Mouse (Mus musculus) MEL-GATA-1-ER (cell line): ENCODE results near the gene Wdfy1.

Experiments used
- DNase-seq: peaks from one replicate; pipeline ENCODE4 v3.0.0-alpha.2; 2012; ENCODE audit warnings: low read depth; ENCODE audit errors: extremely low read depth

Wdfy1 gene

DNA sequence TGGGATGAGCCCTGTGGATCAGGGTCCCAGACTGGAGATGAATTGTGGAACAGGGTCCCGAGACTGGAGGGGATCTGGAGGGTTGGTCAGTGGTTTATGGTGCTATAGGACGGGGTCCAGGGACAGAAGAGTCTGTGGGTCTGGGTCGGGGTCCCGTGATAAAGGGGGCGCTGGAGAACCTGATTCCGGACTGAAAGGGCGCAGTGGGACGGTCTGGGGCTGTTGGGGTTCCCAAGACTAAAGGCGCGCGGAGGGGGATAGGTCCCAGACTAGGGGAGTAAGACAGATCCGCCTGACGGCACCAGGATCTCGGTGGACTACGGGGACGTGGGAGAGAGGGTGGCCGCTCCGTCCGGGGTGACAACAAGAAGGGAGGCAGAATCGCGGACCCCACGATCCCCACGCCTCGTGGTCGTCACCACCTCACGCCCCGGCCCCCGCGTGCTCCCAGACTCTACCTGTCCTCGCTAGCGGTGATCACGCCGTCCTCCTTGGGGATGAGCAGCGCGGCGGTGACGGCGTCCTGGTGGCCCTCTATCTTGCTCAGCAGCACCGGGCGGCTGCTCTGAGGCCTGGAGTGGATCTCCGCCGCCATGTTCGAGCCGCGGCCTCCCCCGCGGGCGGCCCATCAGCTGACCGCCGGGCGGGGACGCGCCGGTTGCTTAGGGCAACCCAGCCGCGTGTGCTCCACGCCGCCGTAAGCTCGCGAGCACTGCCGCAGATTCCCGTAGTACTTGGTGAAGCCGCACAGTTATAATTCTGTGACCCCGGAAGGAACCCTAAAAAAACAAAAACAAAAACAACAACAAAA is 14.6 kb downstream of the Wdfy1 start:
- peak; percentile 71 for DNase-seq

DNA sequence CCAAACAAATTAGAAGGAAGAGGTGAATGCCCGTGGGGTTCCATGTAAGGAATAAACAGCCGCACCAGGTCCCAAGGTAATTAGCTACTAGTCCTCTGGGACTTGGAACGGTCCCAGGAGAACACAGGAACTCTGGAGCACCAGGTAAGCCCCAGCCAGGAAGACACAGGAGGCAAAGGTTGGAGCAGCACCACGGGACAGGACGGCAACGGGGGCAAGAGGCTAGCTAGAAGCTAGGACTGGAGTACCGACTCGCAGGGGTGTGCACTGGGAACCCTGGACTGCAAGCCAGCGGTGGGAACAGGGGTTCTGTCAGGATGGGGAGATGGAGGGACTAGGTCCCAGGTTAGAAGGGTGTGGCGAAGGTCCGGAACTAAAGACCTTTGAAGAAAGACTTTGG is 15.3 kb downstream of the Wdfy1 start:
- DNase-seq, result no peak

DNA sequence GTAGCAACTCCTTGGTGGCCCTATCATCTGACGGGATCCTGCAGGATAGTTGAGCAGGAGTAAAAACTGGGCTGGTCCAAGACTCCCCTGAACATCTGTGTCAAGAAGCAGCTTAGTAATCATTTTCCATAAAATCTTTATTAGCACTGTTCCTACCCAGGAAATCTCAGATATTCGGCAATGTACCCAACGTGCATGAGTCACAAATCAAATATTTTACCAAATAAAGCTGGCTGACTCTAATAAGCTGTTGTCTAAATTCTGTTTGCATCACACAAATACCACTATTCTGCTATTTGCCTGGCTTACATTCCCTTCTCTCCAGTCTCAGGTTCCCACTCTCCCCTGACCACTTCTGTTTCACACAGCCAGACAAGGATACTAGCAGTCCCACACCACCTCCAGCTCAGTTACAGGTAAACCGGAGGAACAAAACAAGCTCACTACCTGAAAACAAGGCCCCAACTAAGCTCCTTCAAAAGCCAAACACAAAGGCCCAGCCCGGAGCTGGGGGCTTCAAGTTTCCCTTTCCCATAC is 16.4 kb downstream of the Wdfy1 start:
- no peak for DNase-seq

DNA sequence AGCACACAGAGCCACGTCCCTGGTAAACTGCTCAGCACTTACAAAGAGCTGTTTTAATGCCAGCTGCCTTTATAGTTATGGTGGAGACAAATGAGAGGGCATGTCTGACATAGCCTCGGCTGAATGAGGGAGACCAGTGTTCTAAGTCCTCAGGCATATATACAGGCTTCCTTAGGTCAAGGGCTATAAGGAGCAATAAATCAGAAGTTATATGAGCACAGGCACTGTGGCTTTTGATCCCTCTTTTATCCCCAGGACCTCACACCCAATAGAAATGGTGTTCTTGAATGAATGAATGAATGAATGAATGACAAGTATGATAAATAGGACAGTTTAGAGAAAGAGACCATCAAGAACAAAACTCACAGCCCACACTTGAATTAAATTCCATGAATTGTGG is 16.9 kb downstream of the Wdfy1 start:
- DNase-seq, result no peak

DNA sequence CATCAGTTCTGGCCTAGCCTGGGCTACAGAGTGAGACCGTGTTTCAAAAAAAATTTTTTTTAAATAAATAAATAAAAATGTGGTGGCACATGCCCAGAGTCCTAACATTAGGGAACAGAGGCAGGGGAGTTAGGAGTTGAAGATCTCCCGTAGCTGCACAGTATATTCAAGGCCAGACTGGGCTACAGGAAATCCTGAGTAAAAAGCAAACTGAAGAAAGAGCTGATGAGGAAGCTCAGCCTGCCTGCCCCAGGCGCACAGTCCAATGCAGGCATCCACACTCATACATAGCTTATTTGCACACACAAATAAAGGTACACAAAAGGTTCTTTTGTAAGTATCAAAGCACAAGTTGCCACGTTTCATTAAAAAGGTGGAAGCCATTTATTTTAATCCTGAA is 18.3 kb downstream of the Wdfy1 start:
- DNase-seq, result no peak

DNA sequence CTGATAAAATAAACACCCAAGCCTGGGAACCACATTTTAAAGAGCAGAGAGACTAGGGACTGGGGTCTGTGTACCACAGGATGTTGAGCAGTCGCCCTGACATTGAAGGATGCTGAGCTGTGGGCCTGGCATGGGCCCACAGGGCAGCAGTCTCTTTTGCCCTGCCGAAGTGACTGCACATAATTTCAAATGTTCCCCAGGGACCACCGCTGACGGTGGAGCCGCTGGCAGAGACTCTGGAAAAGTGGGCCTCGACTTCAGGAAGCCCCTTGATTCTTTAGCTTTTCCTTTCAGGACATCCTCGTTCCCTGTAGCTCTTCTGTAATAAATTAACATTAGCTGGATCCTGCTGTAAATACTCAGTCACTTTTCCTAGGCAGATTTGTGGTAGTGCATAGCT is 18.8 kb downstream of the Wdfy1 start:
- no peak for DNase-seq

DNA sequence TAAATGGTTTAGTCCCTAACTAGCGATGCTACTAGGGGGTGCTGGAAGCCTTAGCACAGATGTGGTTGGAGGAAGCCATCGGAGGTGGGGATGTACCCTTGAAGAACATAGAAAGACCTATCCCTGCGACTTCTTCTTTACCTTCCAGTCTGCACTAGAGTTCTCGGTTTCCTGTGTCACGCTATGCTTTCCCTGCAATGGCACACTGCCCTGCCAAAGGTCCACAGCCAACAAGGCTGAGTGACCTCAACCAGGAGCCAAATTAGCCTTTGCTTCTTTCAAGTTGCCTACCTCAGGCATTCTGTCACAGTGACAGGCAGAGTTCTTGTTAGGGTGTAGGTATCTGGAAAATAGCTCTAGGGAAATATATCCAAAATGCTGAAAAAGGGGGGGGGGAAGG is 19.5 kb downstream of the Wdfy1 start:
- no peak for DNase-seq

DNA sequence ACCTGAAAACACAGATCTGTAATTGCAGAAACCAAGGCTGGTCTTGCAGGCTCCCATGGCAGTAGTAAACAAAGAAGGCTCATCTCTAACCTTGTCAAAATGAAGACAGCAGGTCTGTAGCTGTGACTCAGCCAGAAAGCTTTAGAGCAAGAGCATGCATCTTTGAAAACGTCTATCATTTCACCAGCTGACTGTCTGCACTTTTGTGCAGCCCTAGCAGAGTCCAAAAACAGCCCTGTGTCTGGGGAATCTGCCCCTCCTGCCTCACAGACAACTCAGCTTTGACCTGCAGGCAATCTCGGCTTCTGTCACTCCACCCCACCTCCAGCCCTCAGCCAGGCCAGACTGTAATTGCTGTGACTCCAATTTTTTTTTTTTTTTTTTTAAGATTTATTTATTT is 20.6 kb downstream of the Wdfy1 start:
- no peak for DNase-seq

DNA sequence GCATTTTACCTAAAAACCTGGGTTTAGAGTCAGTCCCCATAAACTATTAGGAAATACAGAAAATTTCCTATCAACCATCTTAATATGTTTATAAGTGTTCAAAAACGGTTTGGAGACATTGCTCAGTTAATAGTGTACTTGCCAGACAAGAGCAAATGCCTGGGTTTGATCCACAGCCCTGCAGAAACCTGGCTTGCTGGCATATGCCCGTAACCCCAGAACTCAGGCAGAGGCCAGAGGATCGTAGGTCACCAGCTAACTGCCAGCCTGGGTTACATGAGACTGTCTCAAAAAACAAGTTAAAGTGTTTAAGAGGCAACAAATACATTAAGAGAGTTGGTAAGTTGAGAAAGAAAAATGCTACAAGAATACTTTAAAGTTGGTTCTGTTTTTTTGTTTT is 21.0 kb downstream of the Wdfy1 start:
- DNase-seq, result no peak

DNA sequence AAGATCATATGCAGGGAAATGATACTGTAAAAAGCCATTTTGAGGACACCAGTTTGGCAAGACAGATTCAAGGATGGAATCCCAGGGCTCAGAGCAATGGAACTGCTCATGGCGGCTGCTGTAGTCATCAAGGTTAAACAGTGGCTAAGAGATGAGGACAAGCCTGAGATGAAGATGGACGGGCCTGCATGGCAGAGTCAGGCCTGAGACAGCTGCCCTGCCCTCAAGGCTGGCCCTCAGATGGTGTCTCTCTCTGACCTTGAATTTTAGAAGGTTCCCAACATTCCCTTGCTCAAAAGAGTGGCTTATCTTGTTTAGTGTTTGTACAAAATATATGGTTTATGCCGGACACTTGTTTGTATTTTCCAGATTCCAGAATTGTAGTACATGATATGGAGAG is 22.5 kb downstream of the Wdfy1 start:
- no peak for DNase-seq

DNA sequence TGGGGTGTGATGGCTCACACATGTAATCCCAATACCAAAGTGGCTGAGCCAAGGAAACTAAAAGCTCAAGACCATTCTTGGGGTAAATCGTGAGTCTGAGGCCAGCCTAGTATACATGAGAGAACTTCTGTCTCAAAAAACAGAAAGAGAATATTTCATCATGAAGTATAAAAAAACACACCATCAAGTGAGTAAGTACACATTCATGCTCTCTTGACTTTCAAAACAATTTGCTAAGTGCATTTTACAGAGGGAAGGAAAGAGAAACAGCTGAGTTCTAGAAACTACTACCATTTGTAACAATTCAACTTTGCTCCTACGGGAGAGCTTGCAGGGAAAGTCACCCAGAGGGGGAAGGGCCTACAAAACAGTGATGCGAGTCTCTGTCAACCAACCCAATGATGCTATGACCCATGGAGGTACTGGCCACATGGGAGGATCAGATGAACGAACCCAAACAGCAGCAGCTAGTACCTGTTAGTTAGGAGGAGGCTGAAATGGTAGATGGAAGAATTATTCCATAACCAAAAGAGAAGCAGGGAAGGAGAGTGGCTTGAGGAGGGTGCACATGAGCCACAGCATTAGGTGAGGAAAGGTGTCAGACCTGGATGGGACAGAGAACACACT is 23.1 kb downstream of the Wdfy1 start:
- DNase-seq, result no peak

DNA sequence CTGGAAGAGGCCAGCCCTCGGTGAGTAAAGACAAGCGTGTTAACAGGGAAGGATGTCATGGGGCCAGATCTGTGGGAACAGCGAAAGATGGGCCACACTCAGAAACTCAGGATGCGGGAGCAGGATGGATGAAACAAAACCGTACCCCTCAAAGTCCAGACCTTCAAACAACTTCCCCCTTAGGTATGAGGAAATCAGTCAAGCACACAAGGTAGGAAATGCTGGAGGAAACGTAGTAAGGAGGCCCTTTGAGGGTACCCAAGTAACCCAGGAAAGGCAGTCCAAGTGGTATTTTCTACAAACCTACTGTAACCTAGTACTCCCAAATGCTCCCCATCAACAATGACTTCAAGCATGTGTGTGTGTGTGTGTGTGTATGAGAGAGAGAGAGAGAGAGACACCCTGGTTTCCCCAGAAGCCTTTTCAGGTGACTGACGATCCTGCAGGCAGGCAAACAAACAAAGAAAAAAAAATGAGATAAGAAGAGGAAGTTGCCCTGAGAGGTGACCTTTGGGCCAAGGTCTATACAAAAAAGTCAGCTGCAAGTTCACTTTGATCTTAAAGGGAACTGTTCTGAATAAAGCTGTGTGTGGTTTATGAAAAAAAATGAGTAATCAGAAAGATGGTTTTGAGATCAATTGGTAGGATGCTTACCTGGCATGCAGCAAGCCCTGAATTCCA is 23.8 kb downstream of the Wdfy1 start:
- no peak for DNase-seq

DNA sequence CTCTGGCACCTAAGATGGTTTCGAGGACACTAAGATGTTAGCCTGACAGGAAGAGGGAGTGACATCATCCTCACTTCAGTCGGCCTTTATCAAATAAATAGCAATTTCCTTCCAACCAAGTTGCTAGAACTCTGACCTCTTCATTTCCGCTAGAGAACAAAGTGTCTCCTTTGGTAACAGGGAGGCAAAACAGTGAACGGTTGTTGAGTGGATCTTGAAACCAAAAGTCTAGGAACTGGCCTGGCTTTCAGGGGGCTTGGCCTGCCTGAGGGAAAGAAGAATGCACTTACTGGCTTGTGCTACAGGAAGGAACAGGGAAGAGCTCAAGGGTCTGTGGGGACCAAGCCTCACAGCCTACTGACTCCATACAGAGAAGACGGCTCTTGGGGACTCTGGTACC is 24.8 kb downstream of the Wdfy1 start:
- DNase-seq, result no peak

DNA sequence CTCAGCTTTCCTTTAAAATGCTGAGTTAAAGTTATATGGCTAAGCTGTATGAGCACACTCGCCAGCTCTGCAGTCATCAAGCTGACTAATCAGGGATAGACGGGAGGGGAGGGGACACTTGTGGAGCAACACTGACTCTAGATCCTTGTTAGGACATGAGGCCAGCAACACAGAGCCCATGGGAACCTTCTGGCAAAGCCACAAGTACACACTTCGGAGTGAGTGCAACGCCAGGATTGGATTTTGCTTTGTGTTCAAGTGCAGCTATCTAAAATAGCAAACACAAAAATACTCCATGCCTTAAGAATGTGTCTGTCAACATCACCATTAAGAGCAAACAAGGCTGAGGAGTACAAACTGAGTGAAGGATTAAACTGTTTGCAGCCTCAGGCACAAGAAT is 29.9 kb downstream of the Wdfy1 start:
- DNase-seq, result no peak

DNA sequence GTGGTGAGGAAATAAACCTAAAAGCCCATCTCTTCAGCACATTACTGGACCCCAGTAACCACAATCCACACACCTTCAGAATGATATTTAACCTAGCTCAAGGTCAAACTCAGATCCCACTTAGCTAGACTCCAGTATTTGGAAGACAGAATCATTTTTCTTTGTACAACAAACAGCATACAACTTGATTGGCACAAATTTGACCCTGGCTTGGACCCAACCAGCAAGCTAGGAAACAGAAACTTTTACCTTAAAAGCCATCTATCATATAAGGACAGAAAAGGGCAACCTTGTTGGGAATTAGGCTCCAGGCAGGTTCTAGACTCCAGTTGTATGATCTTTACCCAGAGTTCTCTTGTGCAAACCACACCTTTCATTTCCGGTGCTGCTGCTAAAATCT is 32.6 kb downstream of the Wdfy1 start:
- no peak for DNase-seq

DNA sequence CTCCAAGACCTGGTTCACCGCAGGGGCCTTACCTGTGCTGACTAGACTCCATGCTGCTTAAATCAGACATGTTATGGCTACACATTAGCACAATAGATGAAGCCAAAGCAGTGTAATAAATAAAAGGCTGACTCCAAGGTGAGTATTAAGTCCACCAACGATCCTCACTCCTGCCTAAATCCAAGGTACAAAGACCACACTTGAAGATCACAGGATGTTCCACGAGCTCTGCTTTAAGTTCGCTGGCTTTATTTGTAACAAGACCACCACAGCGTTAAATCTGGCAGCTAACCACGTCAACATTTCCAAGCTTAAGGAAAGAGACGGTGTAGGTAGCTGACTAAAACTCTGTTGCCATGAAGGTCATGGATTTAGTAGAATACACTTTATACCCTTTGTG is 33.0 kb downstream of the Wdfy1 start:
- DNase-seq, result no peak

DNA sequence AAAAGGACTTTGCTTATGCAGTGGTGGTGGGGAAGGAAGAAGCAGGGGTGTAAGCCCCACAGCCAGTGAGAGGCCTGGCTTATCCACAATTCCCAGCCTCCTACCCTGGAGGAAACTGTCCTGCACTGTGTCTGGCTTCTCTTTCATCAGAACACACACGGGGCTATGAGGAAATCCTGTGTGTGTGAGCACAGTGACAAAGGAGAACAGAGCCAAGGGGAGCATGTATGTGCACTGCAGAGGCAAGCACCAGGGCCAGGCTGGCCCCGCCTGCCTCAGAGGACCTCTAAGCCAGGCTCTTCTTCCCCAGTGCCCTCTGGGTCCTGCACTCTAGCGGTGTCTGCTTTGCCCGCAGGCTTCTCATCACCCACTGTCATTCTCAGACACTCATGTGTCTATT is 34.9 kb downstream of the Wdfy1 start:
- DNase-seq, result no peak

DNA sequence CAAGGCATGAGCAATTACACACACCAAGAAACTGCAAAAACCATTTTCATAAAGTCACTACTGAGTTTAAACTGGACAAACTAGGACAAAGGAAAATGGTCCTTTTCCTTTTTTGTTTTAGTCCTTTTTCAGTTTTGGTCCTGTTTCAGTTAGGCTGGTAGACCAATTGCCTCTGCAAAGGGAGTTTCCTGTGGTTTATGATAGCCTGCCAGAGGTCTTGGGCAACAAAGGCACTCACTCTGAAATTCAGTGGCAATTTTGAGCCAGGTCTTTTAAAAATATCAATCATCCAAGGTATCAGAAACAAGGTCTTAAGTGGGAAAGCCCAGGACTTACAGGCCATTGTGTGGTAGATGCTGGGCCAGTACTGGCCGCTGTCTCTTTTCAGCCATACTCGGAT is 36.2 kb downstream of the Wdfy1 start:
- DNase-seq, result no peak

DNA sequence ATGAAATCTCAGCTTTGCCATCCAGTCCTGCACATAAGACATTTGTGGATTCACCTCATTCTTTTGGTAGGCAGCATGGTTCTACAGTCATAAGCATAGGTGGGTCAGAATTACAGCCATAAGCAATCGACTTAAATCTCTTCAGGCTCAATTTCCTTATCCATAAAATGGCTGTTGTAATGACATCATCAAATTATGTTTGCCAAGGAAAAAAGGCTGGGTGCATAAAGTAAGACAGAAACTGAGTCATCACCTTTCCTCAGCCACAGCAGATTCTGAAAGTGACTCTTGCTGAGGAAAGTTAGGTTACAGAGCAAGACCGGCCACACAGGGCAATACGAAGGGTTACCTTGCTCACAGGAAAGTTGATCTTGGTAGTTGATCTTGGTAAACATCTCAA is 39.5 kb downstream of the Wdfy1 start:
- DNase-seq, result no peak

DNA sequence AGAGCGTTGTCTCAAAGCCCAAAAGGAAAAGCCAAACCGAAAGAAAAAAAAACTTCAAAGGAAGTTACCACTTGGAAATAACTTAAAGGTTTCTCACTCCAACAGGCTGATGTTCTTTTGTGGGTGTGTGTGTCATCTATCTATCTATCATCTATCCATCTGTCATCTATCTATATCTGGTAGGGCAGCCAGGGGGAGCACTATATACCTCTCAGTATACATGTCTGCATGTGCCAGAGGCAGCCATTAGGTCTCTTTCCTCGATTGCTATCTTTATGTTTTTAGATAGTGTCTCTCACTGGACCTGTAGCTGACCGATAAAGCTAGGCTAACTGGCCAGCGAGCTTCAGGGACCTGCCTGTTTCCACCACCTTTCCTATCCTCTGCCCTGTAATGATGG is 41.1 kb downstream of the Wdfy1 start:
- no peak for DNase-seq

DNA sequence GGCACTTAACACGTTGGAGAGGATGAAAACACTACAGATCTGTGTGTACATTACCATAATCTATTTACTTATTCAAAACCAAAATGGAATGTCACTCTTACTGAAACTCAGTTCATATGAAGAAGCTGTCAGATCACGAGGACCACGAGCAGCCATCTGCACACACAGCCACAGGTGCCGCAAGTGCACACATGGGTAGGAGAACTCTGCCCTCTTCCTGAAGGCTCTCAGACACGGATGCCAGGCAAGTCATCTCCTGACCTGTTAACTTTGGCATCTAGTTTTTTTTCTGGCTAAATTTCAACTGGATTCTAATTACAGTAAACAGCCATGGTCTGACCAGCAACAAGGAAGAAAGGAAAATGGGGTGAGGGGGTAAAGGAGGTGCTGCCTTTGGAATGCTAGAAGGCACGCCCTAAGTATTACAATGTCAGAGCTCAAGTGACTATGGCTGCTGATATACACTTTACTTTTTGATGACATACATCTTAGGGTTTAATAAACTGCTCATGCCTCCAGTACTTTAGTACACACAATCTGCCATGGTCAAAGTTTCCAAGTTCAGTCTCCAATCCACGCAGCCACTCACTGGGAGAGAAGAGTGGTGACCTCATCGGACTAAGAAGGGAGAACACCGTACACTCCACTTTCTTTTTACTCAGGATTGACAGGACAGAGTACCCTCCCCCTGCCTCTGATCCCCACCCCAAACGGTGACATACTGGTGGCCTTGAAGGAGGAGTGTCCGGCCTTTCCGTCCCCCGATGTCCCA is 61.6 kb downstream of the Wdfy1 start:
- DNase-seq, result no peak

DNA sequence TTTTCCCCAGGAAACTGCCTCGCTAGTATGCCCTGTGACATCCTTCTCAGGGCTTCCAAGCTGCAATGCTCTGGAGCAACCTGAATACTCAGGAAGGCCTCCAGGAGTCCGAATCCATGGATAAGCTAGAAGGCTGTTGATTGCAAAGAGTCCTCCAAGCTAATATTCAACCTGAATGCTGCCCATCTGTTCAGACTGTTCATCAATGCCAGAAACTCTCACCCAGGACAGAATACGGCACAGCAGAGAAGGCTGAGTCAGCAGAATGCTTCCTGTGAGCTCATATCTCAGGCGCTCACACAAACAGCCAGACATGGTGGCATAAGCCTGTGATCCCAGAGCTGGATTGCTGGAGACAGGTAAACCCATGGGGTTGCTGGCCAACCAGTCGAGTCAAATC is 62.9 kb downstream of the Wdfy1 start:
- DNase-seq, result no peak
